Mouse (Mus musculus): ENCODE measurements around the gene Wdr25. TPM values are rescaled to one million over a fixed set of nuclear protein-coding genes. Genes with fewer than 3 reads are reported as not detected.
A peak's percentile ranks its signal among the peaks of the same experiment; 100 is the strongest.
"Not testable (repeated sequence)": the region's sequence is repeated elsewhere in the genome, so short reads cannot be mapped to it uniquely, and the experiment has no call there.

Gene Wdr25
- polyA plus RNA-seq (2015; fragmentation: Nextera tagmentation; extraction: Ambion mirVana), result 8.9 and 9.9 TPM in 2 replicates

DNA sequence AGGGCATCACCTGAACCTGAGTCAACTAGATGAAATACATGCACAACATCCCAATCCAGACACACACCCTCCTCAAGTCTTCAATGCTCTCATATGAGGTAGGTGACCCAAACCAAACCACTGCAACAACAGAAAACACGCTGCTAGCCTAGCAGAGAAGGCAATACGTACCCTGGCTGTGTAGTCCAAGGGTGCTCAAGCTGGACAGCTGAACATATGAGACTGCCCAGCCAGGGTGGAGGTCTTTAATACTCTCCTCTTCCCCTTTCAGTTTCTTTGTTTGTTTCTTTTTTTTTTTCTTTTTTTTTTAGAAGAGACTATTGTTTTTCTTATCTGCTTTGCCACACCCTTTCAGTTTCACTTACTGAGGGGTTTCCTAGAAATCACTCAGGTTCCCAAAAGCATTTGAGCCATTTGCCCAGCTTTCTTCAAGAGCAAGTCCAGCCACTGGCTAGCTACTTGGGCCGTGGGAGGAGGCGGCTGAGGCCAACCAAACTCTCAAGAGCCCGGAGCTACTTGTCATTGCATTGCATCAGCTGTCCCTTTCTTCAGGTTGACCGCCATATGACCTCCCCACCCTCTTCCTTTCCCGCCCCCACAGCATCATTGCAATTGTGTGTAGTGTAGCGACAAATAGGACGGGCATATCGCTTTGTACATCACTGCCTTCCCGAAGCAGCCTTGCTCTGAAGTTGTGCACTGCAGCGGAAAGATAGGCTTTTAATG lies at the start of gene Wdr25:
TSS of gene Wdr25 (plus strand) at position 643 of the 726 bp plus-strand sequence.
- peaks cover 17% of the 10 kb centered on the region for H3K4me1 ChIP-seq (ENCODE audit: insufficient read depth, low read length)
- H3K9me3 ChIP-seq (ENCODE audit: low read length), result no peaks in the 10 kb centered on the region
- peak within 1 kb of the TSS; percentile 55; the same call in 1 of the 2 replicates for H3K27ac ChIP-seq (ENCODE audit: low read length)
- H3K4me3 ChIP-seq (ENCODE audit: low read length), result peak within 1 kb of the TSS; percentile 91
- ATAC-seq (ENCODE audit: low FRiP score, low TSS enrichment), result no peak
- peaks cover 4% of the 10 kb centered on the region; the same call in 1 of the 2 replicates for H3K36me3 ChIP-seq (ENCODE audit: insufficient read depth, low read length)
- H3K9ac ChIP-seq (replicated peaks; ENCODE audit: low read length), result peak within 1 kb of the TSS; percentile 85
- peak within 1 kb of the TSS; percentile 70 for H3K4me2 ChIP-seq (replicated peaks; ENCODE audit: low read depth, low read length)
- WGBS, result 14% methylated on average over 12 of the region's 12 CpGs
- H3K27me3 ChIP-seq (ENCODE audit: insufficient read depth, low read length), result no peaks in the 10 kb centered on the region

DNA sequence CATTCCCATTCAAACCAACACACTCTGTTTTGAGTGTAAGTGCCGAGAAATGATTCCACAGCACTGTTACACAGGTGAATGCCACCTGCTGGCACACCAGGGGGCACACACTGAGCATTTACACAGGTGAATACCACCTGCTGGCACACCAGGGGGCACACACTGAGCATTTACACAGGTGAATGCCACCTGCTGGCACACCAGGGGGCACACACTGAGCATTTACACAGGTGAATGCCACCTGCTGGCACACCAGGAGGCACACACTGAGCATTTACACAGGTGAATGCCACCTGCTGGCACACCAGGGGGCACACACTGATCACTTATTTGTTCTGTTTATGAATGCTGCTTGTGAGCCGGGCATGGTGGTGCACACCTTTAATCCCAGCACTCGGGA lies 45.4 kb upstream of the Wdr25 start:
- not testable (repeated sequence) for H3K4me3 ChIP-seq (ENCODE audit: low read length); ATAC-seq (ENCODE audit: low FRiP score, low TSS enrichment); H3K27me3 ChIP-seq (ENCODE audit: insufficient read depth, low read length); H3K4me1 ChIP-seq (ENCODE audit: insufficient read depth, low read length); H3K9me3 ChIP-seq (ENCODE audit: low read length); H3K9ac ChIP-seq (replicated peaks; ENCODE audit: low read length); H3K4me2 ChIP-seq (replicated peaks; ENCODE audit: low read depth, low read length); H3K27ac ChIP-seq (ENCODE audit: low read length)
- WGBS, result 91% methylated on average over 3 of the region's 3 CpGs
- H3K36me3 ChIP-seq (ENCODE audit: insufficient read depth, low read length), result peaks cover 20% of the 10 kb centered on the region

DNA sequence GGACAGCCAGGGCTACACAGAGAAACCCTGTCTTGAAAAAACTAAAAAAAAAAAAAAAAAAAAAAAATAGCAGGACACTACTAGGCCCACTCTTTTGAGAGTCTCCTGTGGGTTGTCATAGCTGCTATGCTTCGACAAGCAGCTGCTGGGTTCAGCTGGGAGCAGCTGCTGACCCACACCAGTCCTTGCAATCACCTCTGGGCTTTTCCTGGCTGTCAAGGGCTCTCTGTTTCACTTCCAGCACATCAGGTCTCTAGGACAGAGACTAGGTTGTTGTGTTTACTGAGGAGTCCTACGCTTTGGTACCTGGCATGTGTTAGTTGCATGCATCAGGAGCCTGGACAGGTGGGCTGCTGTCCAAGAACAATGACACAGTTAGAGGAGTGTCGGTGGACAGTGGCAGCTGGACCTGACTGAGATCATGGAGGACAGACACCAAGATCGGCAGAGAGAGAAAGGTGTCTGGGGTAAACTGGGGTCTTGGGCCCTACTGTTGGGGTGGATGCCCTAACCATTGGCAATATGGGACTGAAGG lies 43.9 kb upstream of the Wdr25 start:
- 78% methylated on average over 4 of the region's 4 CpGs for WGBS

DNA sequence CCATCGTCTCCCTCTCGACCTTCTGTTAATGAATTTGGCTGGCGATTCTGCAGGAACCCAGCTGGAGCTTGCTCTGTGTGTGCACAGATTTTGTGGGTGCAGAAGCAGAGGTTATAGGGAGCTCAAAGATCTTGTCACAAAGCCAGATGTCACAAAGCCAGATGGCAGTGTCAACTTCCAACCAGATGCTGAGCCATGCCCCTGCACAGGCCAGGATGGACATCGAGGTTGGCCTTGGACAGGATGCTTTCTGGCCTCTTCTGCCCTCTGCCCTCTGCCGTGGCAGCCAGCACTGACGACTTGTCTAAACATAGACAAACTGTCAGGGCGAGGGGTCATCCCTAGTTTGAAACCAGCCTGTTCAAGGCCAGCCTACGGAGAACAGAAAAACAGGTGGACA lies 43.3 kb upstream of the Wdr25 start:
- H3K36me3 ChIP-seq (ENCODE audit: insufficient read depth, low read length), result peaks cover 4% of the 10 kb centered on the region; the same call in 1 of the 2 replicates
- 43% methylated on average over 8 of the region's 8 CpGs for WGBS
- H3K4me3 ChIP-seq (ENCODE audit: low read length), result no peak overlapping the region
- no peak overlapping the region for H3K27ac ChIP-seq (ENCODE audit: low read length)
- no peaks in the 10 kb centered on the region for H3K27me3 ChIP-seq (ENCODE audit: insufficient read depth, low read length)
- H3K4me2 ChIP-seq (replicated peaks; ENCODE audit: low read depth, low read length), result no peak overlapping the region
- no peaks in the 10 kb centered on the region for H3K9me3 ChIP-seq (ENCODE audit: low read length)
- no peak overlapping the region for H3K9ac ChIP-seq (replicated peaks; ENCODE audit: low read length)
- no peaks in the 10 kb centered on the region for H3K4me1 ChIP-seq (ENCODE audit: insufficient read depth, low read length)
- peak; percentile 40; the same call in 1 of the 2 replicates for ATAC-seq (ENCODE audit: low FRiP score, low TSS enrichment)

More for the DNA sequence above, 43.9 kb upstream of the Wdr25 start:
- no peaks in the 10 kb centered on the region for H3K4me1 ChIP-seq (ENCODE audit: insufficient read depth, low read length)
- H3K4me2 ChIP-seq (replicated peaks; ENCODE audit: low read depth, low read length), result no peak overlapping the region
- no peak overlapping the region for H3K4me3 ChIP-seq (ENCODE audit: low read length)
- peaks cover 9% of the 10 kb centered on the region for H3K36me3 ChIP-seq (ENCODE audit: insufficient read depth, low read length)
- no peaks in the 10 kb centered on the region for H3K9me3 ChIP-seq (ENCODE audit: low read length)
- no peak overlapping the region for H3K27ac ChIP-seq (ENCODE audit: low read length)
- ATAC-seq (ENCODE audit: low FRiP score, low TSS enrichment), result no peak
- no peaks in the 10 kb centered on the region for H3K27me3 ChIP-seq (ENCODE audit: insufficient read depth, low read length)
- H3K9ac ChIP-seq (replicated peaks; ENCODE audit: low read length), result no peak overlapping the region

DNA sequence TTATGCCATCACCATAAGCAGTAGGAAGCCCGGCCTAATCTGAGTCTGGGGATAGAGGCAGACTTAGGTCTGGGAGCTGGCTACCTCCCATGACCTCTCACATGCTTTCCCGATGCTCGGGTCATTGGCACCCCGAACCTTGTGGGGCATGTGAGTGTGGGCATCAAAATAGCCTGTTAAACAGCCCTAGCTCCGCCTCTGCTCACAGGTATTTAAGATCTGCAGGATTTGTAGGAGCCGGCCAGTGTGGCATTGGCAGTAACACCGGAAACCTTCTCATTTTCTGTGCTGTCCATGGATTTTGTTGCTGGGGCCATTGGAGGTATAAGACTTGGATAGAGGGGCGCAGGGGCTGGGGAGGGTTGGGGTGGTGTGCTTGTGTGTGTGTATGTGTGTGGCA lies 42.5 kb upstream of the Wdr25 start:
- 85% methylated on average over 8 of the region's 8 CpGs for WGBS
- Histone ChIP-seq H3K4me2 (replicated peaks; ENCODE audit: low read depth, low read length) (no peak overlapping the region), H3K4me3 (ENCODE audit: low read length) (no peak overlapping the region), H3K4me1 (ENCODE audit: insufficient read depth, low read length) (no peaks in the 10 kb centered on the region), H3K36me3 (ENCODE audit: insufficient read depth, low read length) (no peaks in the 10 kb centered on the region; the same call in 1 of the 2 replicates), H3K9ac (replicated peaks; ENCODE audit: low read length) (no peak overlapping the region), H3K27ac (ENCODE audit: low read length) (no peak overlapping the region), H3K9me3 (ENCODE audit: low read length) (no peaks in the 10 kb centered on the region), H3K27me3 (ENCODE audit: insufficient read depth, low read length) (no peaks in the 10 kb centered on the region)
- no peak for ATAC-seq (ENCODE audit: low FRiP score, low TSS enrichment)

DNA sequence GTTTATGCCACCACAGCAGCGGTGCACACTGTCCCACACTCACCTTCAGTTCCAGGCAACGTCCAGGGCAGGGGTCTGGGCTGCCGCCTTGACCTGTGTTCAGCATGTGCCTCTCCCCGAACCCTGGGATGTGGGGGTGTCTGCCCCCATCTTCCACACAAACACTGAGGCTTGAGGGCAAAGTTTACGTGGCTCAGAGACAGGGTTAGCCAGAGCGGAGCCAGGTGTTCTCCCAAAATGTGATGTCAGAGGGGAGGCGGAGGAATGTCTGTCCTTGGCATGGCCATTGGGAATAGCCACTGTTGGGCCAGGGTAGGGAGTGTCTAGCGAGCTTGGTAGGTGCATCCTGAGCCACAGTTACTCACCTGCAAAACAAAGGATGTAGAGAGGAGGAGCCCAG lies 40.6 kb upstream of the Wdr25 start:
- no peak overlapping the region for H3K9ac ChIP-seq (replicated peaks; ENCODE audit: low read length)
- 90% methylated on average over 8 of the region's 8 CpGs for WGBS
- no peak for ATAC-seq (ENCODE audit: low FRiP score, low TSS enrichment)

DNA sequence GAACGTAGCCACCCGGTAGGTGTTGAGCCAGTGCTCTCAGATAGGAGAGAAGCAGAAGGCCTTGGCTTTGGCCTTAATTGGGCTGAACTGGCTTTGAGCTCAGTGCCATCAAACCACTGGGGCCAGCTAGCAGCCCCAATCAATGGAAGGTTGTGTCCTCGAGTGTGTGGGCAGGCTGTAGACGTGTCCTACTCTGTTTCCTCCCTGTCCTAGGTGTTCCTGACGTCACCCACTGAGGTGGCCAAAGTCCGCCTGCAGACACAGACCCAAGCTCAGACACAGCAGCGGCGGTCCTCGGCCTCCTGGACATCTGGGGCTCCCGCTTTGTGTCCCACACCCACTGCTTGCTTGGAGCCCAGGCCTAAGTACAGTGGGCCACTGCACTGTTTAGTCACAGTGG lies 38.4 kb upstream of the Wdr25 start:
- no peak overlapping the region for H3K4me2 ChIP-seq (replicated peaks; ENCODE audit: low read depth, low read length)
- H3K27me3 ChIP-seq (ENCODE audit: insufficient read depth, low read length), result no peaks in the 10 kb centered on the region
- H3K27ac ChIP-seq (ENCODE audit: low read length), result no peak overlapping the region
- no peak overlapping the region for H3K9ac ChIP-seq (replicated peaks; ENCODE audit: low read length)
- no peak overlapping the region for H3K4me3 ChIP-seq (ENCODE audit: low read length)
- ATAC-seq (ENCODE audit: low FRiP score, low TSS enrichment), result no peak
- no peaks in the 10 kb centered on the region for H3K4me1 ChIP-seq (ENCODE audit: insufficient read depth, low read length)
- 90% methylated on average over 10 of the region's 10 CpGs for WGBS
- H3K9me3 ChIP-seq (ENCODE audit: low read length), result no peaks in the 10 kb centered on the region
- peaks cover 3% of the 10 kb centered on the region; the same call in 1 of the 2 replicates for H3K36me3 ChIP-seq (ENCODE audit: insufficient read depth, low read length)

More for the DNA sequence above, 40.6 kb upstream of the Wdr25 start:
- H3K4me1 ChIP-seq (ENCODE audit: insufficient read depth, low read length), result no peaks in the 10 kb centered on the region
- H3K4me3 ChIP-seq (ENCODE audit: low read length), result no peak overlapping the region
- H3K27me3 ChIP-seq (ENCODE audit: insufficient read depth, low read length), result no peaks in the 10 kb centered on the region
- no peak overlapping the region for H3K4me2 ChIP-seq (replicated peaks; ENCODE audit: low read depth, low read length)
- H3K27ac ChIP-seq (ENCODE audit: low read length), result no peak overlapping the region
- H3K36me3 ChIP-seq (ENCODE audit: insufficient read depth, low read length), result no peaks in the 10 kb centered on the region; the same call in 1 of the 2 replicates
- H3K9me3 ChIP-seq (ENCODE audit: low read length), result no peaks in the 10 kb centered on the region

DNA sequence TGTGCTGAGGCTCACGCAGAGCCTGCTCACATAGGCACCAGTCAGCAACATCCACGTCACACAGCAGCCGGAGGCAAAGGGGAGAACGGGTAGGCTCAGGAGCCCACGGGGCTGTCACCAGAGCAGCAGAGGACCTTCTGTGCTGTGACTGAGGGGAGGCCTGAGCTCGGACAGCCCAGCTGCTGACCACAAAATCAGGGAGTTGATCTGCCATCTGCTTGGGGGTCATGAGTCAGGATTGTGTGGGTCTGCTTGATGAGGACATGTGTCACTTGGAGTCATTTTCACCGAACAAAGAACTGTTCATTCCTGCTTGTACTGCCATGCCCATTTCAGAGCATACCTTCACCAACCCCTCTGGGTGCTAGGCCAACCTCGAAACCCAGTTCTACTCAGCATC lies 37.2 kb upstream of the Wdr25 start:
- peaks cover 14% of the 10 kb centered on the region for H3K36me3 ChIP-seq (ENCODE audit: insufficient read depth, low read length)
- H3K27ac ChIP-seq (ENCODE audit: low read length), result no peak overlapping the region
- H3K9ac ChIP-seq (replicated peaks; ENCODE audit: low read length), result no peak overlapping the region
- no peak overlapping the region for H3K4me3 ChIP-seq (ENCODE audit: low read length)
- H3K4me1 ChIP-seq (ENCODE audit: insufficient read depth, low read length), result no peaks in the 10 kb centered on the region
- no peaks in the 10 kb centered on the region for H3K27me3 ChIP-seq (ENCODE audit: insufficient read depth, low read length)
- WGBS, result 79% methylated on average over 8 of the region's 8 CpGs
- no peaks in the 10 kb centered on the region for H3K9me3 ChIP-seq (ENCODE audit: low read length)
- H3K4me2 ChIP-seq (replicated peaks; ENCODE audit: low read depth, low read length), result no peak overlapping the region
- no peak for ATAC-seq (ENCODE audit: low FRiP score, low TSS enrichment)

DNA sequence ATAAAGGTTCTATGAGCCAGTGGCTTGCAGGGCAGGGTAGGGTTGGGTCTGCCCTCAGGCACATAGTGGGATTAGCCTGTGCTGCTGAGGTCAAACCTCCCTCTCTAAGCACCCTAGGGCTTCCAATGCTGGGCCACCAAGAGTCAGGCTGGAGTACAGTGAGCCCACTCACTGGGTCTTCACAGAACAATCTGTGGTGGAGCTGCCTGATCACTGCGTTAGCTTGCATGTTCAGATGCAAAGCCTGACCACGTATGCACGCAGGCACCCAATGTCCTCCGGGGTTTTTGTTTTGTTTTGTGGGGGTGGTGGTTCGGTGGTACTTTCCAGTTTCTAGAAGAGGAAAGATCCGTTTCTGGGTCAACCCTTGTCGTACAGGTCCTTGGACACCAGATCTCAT lies 36.3 kb upstream of the Wdr25 start:
- peaks cover 21% of the 10 kb centered on the region for H3K36me3 ChIP-seq (ENCODE audit: insufficient read depth, low read length)
- ATAC-seq (ENCODE audit: low FRiP score, low TSS enrichment), result no peak
- no peaks in the 10 kb centered on the region for H3K4me1 ChIP-seq (ENCODE audit: insufficient read depth, low read length)
- H3K9me3 ChIP-seq (ENCODE audit: low read length), result no peaks in the 10 kb centered on the region
- H3K4me2 ChIP-seq (replicated peaks; ENCODE audit: low read depth, low read length), result no peak overlapping the region
- no peak overlapping the region for H3K4me3 ChIP-seq (ENCODE audit: low read length)
- H3K9ac ChIP-seq (replicated peaks; ENCODE audit: low read length), result no peak overlapping the region
- no peaks in the 10 kb centered on the region for H3K27me3 ChIP-seq (ENCODE audit: insufficient read depth, low read length)
- 63% methylated on average over 7 of the region's 7 CpGs for WGBS
- H3K27ac ChIP-seq (ENCODE audit: low read length), result no peak overlapping the region

DNA sequence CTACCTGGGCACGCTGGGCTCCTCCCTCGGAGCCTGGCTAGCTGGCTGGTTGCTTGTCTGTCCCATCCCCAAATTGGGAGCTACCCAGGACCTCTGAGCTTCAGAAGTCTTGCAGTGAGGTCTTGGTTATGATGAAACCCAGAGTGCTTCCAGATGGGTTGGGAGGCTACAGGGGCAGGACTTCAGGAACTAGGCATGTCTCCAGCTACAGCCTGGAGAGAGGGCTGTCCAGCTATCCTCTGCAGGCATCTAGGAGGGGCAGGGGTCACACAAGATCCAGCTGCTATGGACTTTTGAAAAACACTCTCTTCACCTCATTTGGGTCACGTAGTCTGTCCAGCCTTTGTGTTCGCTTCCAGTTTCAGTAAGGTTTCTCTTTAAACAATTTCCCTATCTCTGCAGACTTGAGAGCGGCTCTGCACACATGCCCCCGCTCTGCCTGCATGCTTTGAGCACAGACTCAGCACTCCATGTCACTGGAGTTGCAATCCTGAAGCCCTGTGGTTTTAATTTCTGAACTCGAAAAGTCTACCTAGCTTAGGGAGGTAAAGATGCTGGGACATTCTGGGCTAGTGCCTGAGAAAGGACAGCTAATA lies 35.7 kb upstream of the Wdr25 start:
- H3K27me3 ChIP-seq (ENCODE audit: insufficient read depth, low read length), result no peaks in the 10 kb centered on the region
- peak; percentile 57; the same call in 1 of the 2 replicates for ATAC-seq (ENCODE audit: low FRiP score, low TSS enrichment)
- no peak overlapping the region for H3K9ac ChIP-seq (replicated peaks; ENCODE audit: low read length)
- peaks cover 27% of the 10 kb centered on the region for H3K36me3 ChIP-seq (ENCODE audit: insufficient read depth, low read length)
- no peak overlapping the region for H3K4me3 ChIP-seq (ENCODE audit: low read length)
- 0 out of 2 replicates have a peak overlapping the region, but pooled peaks have one; percentile 2 for H3K27ac ChIP-seq (ENCODE audit: low read length)
- no peaks in the 10 kb centered on the region for H3K4me1 ChIP-seq (ENCODE audit: insufficient read depth, low read length)
- H3K4me2 ChIP-seq (replicated peaks; ENCODE audit: low read depth, low read length), result no peak overlapping the region
- no peaks in the 10 kb centered on the region for H3K9me3 ChIP-seq (ENCODE audit: low read length)
- 63% methylated on average over 7 of the region's 7 CpGs for WGBS
